Mouse (Mus musculus) ES-E14 (cell line): ENCODE measurements around the gene Cyb5r3.

Experiments used
- CHD2 ChIP-seq: IDR thresholded peaks from 2 replicates; pipeline ENCODE4 v1.6.1; 2014; ENCODE audit warnings: mild to moderate bottlenecking, low read depth, low read length, inconsistent platforms
- HCFC1 ChIP-seq: IDR thresholded peaks from 2 replicates; pipeline ENCODE4 v1.6.1; 2012; ENCODE audit warnings: low read length, inconsistent platforms, borderline replicate concordance; ENCODE audit not compliant: insufficient read depth
- MAFK ChIP-seq: IDR thresholded peaks from 2 replicates; pipeline ENCODE4 v1.6.1; 2014; ENCODE audit warnings: mild to moderate bottlenecking, low read depth, low read length, inconsistent platforms; ENCODE audit not compliant: insufficient read depth
- ZC3H11A ChIP-seq: IDR thresholded peaks from 2 replicates; pipeline ENCODE4 v1.6.1; 2012; ENCODE audit warnings: low read depth, mild to moderate bottlenecking, inconsistent platforms, low read length, borderline replicate concordance
- ZNF384 ChIP-seq: IDR thresholded peaks from 2 replicates; pipeline ENCODE4 v1.6.1; 2012; ENCODE audit warnings: low read depth, low read length, inconsistent platforms

DNA sequence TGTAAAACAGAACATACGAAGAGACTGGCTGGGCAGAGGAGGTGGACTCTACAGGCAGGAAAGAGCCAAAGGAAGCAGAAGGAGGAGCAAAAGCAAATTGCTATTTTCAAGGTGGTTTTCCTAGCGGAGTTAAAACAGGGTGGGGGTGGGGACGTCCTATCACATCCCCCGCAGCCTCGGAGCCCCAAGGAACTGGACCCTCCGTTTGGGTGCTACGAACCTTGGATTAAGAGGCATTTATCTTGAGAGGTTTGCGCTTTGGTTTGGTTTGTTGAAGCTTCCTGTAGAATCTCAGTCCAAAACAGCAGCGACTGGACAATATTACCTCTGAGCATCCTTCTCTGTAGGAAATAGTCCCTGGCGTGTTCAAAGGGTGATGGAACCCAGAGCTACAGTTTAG, 37.3 kb upstream of the Cyb5r3 start:
- TF ChIP-seq ZC3H11A: no peak
- TF ChIP-seq ZNF384: no peak
- TF ChIP-seq MAFK: no peak
- no peak for TF ChIP-seq CHD2
- no peak for TF ChIP-seq HCFC1
